Mouse (Mus musculus): Measurements from ENCODE around the gene Igsf6. TPM values are rescaled to one million over a fixed set of nuclear protein-coding genes. Genes with fewer than 3 reads are reported as not detected.

The Igsf6 gene
- 1.3 and 1.8 TPM in 2 replicates for polyA plus RNA-seq (2015; fragmentation: Nextera tagmentation; extraction: Ambion mirVana)

GRCm38 (mm10) chr7:121074281-121074680 lies at the start of gene Igsf6:
Gene Igsf6 (minus strand): TSS chr7:121074572.
- TF ChIP-seq CTCF (IDR thresholded peaks at IDR 0.05; ENCODE audit: low read depth) = no peak
- ATAC-seq = no peak
- H3K27ac ChIP-seq (ENCODE audit: low read depth, low read length) = no peak within 1 kb of the TSS; the same call in 1 of the 2 replicates

GRCm38 (mm10) chr7:121120143-121120818 lies 45.9 kb upstream of the Igsf6 start:
- H3K4me2 ChIP-seq (replicated peaks; ENCODE audit: low read depth) = no peak overlapping the region
- no peak overlapping the region for H3K4me3 ChIP-seq (ENCODE audit: low read depth, low read length)
- no peaks in the 10 kb centered on the region for H3K27me3 ChIP-seq (replicated peaks; ENCODE audit: control insufficient read depth, insufficient read depth, low read length)
- ATAC-seq = peak; percentile 51
- no peak overlapping the region for H3K27ac ChIP-seq (ENCODE audit: low read depth, low read length)
- H3K36me3 ChIP-seq (ENCODE audit: control insufficient read depth, insufficient read depth) = no peaks in the 10 kb centered on the region
- H3K4me1 ChIP-seq (replicated peaks; ENCODE audit: control insufficient read depth, insufficient read depth, low read length) = no peaks in the 10 kb centered on the region
- no peak overlapping the region for H3K9ac ChIP-seq (ENCODE audit: low read depth, low read length)
- no peaks in the 10 kb centered on the region for H3K9me3 ChIP-seq (ENCODE audit: control insufficient read depth)
- TF ChIP-seq CTCF (IDR thresholded peaks at IDR 0.05; ENCODE audit: low read depth) = peak; percentile 94
- 11% methylated on average over 10 of the region's 10 CpGs for WGBS

More at GRCm38 (mm10) chr7:121074281-121074680, at the start of gene Igsf6:
- no peak within 1 kb of the TSS for H3K9ac ChIP-seq (ENCODE audit: low read depth, low read length)
- no peak within 1 kb of the TSS for H3K4me3 ChIP-seq (ENCODE audit: low read depth, low read length)
- no peaks in the 10 kb centered on the region for H3K4me1 ChIP-seq (replicated peaks; ENCODE audit: control insufficient read depth, insufficient read depth, low read length)
- WGBS = 50% methylated on average over 11 of the region's 11 CpGs
- H3K4me2 ChIP-seq (replicated peaks; ENCODE audit: low read depth) = no peak within 1 kb of the TSS
- H3K36me3 ChIP-seq (ENCODE audit: control insufficient read depth, insufficient read depth) = peaks cover 42% of the 10 kb centered on the region
- H3K9me3 ChIP-seq (ENCODE audit: control insufficient read depth) = no peaks in the 10 kb centered on the region
- no peaks in the 10 kb centered on the region for H3K27me3 ChIP-seq (replicated peaks; ENCODE audit: control insufficient read depth, insufficient read depth, low read length)

- no peak overlapping the region for H3K27ac ChIP-seq (ENCODE audit: low read depth, low read length)
- TF ChIP-seq CTCF (IDR thresholded peaks at IDR 0.05; ENCODE audit: low read depth) = no peak
- no peak for ATAC-seq
- no peaks in the 10 kb centered on the region for H3K4me1 ChIP-seq (replicated peaks; ENCODE audit: control insufficient read depth, insufficient read depth, low read length)
- no peaks in the 10 kb centered on the region for H3K27me3 ChIP-seq (replicated peaks; ENCODE audit: control insufficient read depth, insufficient read depth, low read length)
- no peaks in the 10 kb centered on the region for H3K36me3 ChIP-seq (ENCODE audit: control insufficient read depth, insufficient read depth)
- no peak overlapping the region for H3K9ac ChIP-seq (ENCODE audit: low read depth, low read length)
- WGBS = 37% methylated on average over 3 of the region's 3 CpGs
- H3K4me2 ChIP-seq (replicated peaks; ENCODE audit: low read depth) = no peak overlapping the region
- H3K4me3 ChIP-seq (ENCODE audit: low read depth, low read length) = no peak overlapping the region
- no peaks in the 10 kb centered on the region for H3K9me3 ChIP-seq (ENCODE audit: control insufficient read depth)
These were observed 37.4 kb upstream of the Igsf6 start for GRCm38 (mm10) chr7:121111762-121112161.

GRCm38 (mm10) chr7:121111321-121111720 lies 36.9 kb upstream of the Igsf6 start:
- Histone ChIP-seq H3K27me3 (replicated peaks; ENCODE audit: control insufficient read depth, insufficient read depth, low read length) (no peaks in the 10 kb centered on the region), H3K4me2 (replicated peaks; ENCODE audit: low read depth) (no peak overlapping the region), H3K9me3 (ENCODE audit: control insufficient read depth) (no peaks in the 10 kb centered on the region), H3K4me1 (replicated peaks; ENCODE audit: control insufficient read depth, insufficient read depth, low read length) (no peaks in the 10 kb centered on the region), H3K36me3 (ENCODE audit: control insufficient read depth, insufficient read depth) (no peaks in the 10 kb centered on the region), H3K9ac (ENCODE audit: low read depth, low read length) (no peak overlapping the region), H3K4me3 (ENCODE audit: low read depth, low read length) (no peak overlapping the region), H3K27ac (ENCODE audit: low read depth, low read length) (no peak overlapping the region)
- ATAC-seq = no peak
- TF ChIP-seq CTCF (IDR thresholded peaks at IDR 0.05; ENCODE audit: low read depth) = no peak
- 35% methylated on average over 3 of the region's 3 CpGs for WGBS

- WGBS = 67% methylated on average over 3 of the region's 3 CpGs
- H3K4me1 ChIP-seq (replicated peaks; ENCODE audit: control insufficient read depth, insufficient read depth, low read length) = no peaks in the 10 kb centered on the region
- no peaks in the 10 kb centered on the region for H3K27me3 ChIP-seq (replicated peaks; ENCODE audit: control insufficient read depth, insufficient read depth, low read length)
- no peak overlapping the region for H3K9ac ChIP-seq (ENCODE audit: low read depth, low read length)
- H3K36me3 ChIP-seq (ENCODE audit: control insufficient read depth, insufficient read depth) = no peaks in the 10 kb centered on the region
- no peak overlapping the region for H3K4me2 ChIP-seq (replicated peaks; ENCODE audit: low read depth)
- no peak for ATAC-seq
- no peak for TF ChIP-seq CTCF (IDR thresholded peaks at IDR 0.05; ENCODE audit: low read depth)
- H3K27ac ChIP-seq (ENCODE audit: low read depth, low read length) = no peak overlapping the region
- H3K9me3 ChIP-seq (ENCODE audit: control insufficient read depth) = no peaks in the 10 kb centered on the region
- no peak overlapping the region for H3K4me3 ChIP-seq (ENCODE audit: low read depth, low read length)
These were observed 33.5 kb upstream of the Igsf6 start for GRCm38 (mm10) chr7:121107851-121108250.

GRCm38 (mm10) chr7:121098614-121099389 lies 24.4 kb upstream of the Igsf6 start:
- no peak for TF ChIP-seq CTCF (IDR thresholded peaks at IDR 0.05; ENCODE audit: low read depth)
- H3K9ac ChIP-seq (ENCODE audit: low read depth, low read length) = no peak overlapping the region
- no peak overlapping the region for H3K4me2 ChIP-seq (replicated peaks; ENCODE audit: low read depth)
- H3K36me3 ChIP-seq (ENCODE audit: control insufficient read depth, insufficient read depth) = no peaks in the 10 kb centered on the region
- no peaks in the 10 kb centered on the region for H3K27me3 ChIP-seq (replicated peaks; ENCODE audit: control insufficient read depth, insufficient read depth, low read length)
- no peaks in the 10 kb centered on the region for H3K9me3 ChIP-seq (ENCODE audit: control insufficient read depth)
- no peak overlapping the region for H3K4me3 ChIP-seq (ENCODE audit: low read depth, low read length)
- no peaks in the 10 kb centered on the region for H3K4me1 ChIP-seq (replicated peaks; ENCODE audit: control insufficient read depth, insufficient read depth, low read length)
- no peak overlapping the region for H3K27ac ChIP-seq (ENCODE audit: low read depth, low read length)
- WGBS = 65% methylated on average over 10 of the region's 10 CpGs
- no peak for ATAC-seq
